Mouse (Mus musculus): Measurements from ENCODE around the gene Manbal. TPM values are rescaled to one million over a fixed set of nuclear protein-coding genes. Genes with fewer than 3 reads are reported as not detected.
"Not testable (repeated sequence)": the region's sequence is repeated elsewhere in the genome, so short reads cannot be mapped to it uniquely, and the experiment has no call there.

Gene Manbal
- total RNA-seq, 4 experiments from 2014 or later: 16.4 to 18.4 (median 17.4) TPM

DNA sequence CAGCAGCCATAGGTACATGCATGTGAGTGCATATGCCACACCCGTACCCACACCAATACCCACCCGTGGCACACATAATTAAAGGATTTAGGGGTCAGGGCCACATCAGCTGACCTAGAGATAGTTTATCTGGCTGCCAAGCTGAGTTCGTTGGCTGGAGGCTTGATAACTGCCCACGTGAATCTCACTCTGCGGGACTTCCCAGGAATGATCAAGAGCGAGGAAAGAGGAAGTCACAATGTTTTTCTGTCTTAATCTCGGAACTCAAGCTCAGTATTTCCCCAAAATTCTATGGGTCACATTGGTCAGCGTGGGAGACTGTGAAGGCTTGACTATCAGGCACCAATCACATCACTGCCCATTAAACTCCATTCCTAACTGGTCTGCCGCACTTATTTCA lies 632 bp upstream of the Manbal start:
- no peak for DNase-seq (ENCODE audit: low spot score in 2 of 2)

DNA sequence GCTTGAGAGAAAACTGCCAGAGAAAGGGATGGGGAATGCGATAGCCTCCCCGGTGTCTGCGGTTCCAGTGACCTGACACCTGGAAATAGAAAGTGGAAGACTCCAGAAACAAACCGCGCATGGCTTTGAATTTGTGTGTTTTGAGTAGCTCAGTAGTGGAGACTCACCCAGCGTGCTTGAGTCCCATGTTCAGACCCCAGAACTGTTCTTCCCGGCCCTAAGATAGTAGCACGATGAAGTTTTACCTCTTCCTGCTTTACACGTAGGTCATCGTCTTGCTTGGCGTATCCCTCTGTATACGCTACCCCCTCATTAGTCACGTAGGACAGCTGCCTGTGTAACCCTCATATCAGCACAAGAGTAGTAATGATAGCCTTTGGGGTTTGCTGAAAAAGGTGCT lies 597 bp downstream of the Manbal start:
- DNase-seq (ENCODE audit: low spot score in 2 of 2): no peak

DNA sequence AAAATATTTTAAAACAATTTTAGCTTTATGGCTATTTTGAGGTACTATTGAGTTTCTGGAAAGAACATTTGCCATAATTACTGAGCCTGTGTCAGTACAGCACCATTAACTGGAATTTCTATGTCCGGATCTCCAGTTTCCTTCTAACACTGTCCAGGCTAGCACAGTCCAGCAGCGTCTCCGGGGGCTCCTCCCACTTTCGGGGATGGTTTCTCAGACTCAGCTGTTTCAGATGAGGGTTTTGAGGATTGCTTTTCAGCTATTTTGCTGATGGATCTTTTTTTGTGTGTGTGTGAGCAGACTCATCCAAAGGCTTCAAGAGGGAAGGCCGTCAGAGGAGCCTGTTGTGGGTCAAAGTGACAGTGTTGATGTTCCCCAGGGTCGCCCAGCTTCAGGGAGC lies 4.3 kb downstream of the Manbal start:
- DNase-seq (ENCODE audit: low spot score in 2 of 2): no peak

DNA sequence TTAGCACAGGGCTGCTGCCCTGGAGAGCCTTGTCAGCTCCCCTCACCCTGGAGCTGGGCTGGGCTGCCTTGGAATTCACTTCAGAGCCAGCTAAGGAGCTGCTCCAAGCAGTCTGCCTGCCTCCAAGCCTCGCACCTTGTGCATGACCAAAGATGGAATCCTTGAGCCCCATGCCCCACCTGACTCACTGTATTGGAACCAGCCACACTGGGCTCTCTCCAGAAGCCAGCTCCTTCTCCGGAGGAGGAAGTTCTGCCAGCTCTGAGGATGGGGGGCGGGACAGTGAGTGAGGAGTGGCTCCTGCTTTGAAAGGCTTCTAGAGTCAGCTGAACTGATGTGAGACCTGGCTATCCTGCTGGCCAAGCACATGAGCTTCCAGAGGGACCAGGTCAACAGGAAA lies 6.3 kb downstream of the Manbal start:
- peak; percentile 11 to 57 for DNase-seq (ENCODE audit: low spot score in 2 of 2)

DNA sequence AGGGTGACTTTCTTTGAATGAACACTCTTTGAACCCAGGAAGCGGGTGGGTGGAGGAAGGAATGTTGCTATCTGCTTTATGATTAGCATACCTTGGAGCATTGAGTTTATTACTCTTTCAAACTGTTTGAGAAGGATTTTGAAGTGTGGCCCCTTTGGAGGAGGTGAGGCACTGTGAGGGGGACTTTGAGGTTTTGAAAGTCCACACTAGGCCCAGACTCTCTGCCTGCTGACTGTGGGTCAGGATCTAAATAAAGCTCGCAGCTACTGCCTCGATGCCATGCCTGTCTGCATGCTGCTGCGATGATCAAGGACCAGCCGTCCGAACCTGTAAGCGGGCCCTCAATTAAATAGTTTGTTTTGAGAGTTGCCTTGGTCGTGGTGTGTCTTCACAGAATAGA lies 7.7 kb downstream of the Manbal start:
- DNase-seq (ENCODE audit: low spot score in 2 of 2): no peak

DNA sequence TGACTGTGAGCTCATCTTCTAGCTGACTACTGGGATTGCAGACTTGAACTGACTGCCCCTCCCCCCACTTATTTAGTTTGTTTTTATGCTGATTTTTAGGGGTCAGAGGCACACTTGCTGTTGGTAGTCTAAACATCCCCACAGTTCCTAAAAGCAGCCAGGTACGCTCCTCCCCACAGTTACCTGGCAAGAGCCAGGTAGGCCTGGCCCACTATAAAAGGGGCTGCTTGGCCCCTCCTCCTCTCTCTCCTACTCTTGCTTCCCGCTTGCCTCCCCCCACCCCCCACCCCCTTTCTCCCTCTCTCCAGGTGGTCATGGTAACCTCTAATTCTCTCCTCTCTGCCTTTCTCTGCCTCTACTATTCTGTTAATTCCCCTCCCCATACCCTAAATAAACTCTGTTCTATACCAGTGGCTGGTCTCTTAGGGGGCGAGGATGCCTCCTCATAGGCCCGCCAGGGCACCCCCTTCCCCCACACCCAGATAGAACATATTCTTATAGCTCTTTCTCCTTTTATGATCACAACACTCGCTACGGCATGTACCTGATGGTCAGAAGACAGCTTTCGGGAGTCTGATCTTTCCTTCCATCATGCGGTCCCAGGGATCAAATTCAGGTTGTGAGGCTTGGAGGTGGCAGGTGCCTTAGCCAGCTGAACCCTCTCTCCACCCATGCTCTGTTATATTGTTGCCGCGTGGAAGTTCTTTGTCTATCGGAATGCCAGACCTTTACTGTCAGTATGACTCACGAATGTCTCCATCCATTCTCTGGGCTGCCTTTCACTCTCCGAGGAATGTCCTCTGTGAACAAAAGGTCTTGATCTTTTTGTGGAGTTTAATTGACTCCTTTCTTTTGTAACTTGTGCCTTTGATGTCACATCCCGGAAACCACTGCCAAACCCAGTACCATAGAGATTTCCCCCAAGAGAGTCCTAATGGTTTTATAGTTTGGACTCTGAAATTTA lies 8.7 kb downstream of the Manbal start:
- DNase-seq (ENCODE audit: low spot score in 2 of 2): no peak

DNA sequence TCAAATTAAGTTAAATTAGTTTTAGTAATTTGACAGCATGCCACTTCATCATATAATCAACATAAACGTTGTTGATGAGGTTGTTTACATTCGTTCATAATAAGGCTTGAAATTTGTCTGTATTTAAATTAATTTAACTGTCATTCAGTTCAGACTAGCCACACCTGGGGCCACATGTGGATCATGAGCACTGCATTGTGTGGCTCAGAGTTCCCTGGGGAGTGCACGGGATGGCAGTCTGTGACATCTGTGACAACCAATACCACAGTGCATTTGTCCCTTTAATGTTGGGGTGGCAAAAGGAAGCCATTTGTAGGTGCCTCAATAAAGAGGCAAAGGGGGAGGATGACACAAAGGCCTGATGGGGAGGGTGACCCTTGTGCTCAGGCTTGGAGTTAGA lies 9.6 kb downstream of the Manbal start:
- no peak for DNase-seq (ENCODE audit: low spot score in 2 of 2)

DNA sequence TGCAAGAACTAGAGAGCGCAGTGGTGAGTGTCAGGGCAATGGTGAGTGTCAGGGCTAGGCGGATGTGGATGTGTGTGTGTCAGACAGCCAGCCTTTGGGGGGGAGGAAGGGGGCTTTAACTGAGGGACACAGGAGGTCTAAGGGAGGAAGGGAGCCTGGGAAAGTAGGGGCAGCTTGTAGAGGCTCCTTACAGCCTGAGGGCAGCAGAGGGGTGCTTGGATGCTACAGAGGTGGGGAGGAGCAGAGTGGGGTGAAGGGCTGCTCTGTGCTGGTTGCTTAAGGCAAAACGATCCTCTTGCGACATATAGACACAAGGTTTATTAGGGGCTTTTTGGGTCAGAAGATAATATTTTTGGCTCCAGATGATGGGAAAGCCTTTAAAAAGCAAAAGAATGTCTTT lies 17.4 kb downstream of the Manbal start:
- DNase-seq (ENCODE audit: low spot score in 2 of 2): no peak

DNA sequence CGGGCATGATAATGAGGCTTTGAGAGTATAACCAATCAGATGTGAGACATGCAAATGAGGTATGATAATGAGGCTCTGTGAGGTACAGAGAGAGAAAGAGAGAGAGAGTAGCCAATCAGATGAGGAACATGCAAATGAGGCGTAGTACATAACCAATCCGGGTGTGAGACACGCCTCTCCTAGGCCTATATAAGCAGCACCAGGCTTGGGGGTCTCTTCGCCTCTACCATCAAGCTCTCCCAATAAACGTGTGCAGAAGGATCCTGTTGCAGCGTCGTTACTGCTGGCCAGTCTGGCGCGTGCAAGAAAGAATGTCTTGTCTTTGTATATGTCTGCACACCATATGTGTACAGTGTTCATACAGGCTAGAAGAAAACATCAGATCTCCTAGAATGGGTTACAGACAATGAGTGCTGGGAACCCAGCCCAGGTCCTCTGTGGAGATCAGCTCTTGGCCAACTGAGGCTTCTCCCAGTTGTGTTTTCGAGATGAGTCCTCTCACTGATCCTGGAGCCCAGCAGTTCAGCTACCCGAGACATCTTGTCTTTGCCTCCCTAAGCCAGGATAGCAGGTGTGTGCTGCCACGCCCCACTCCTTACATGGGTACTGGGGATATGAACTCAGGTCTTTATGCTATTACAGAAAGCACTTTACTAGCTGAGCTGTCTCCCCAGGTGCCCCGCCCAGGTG lies 21.7 kb downstream of the Manbal start:
- not testable (repeated sequence) for DNase-seq (ENCODE audit: low spot score in 2 of 2)

DNA sequence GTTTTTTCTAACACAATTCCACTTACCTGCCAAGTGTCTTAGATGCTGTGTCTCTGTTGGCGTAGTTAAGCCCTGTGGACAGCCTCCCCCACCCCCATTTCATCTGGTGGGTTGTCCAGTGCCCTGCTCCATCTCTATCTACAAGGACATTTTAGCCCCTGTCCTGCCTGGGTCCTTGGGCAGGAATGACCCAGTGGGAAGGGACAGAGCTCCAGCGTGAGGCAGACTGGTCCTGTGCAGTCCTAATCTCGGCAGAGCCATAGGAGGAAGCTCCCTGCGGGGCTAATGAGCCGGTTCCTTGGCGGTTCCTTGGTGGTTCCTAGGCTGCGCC lies 22.2 kb downstream of the Manbal start:
- DNase-seq (ENCODE audit: low spot score in 2 of 2): no peak

DNA sequence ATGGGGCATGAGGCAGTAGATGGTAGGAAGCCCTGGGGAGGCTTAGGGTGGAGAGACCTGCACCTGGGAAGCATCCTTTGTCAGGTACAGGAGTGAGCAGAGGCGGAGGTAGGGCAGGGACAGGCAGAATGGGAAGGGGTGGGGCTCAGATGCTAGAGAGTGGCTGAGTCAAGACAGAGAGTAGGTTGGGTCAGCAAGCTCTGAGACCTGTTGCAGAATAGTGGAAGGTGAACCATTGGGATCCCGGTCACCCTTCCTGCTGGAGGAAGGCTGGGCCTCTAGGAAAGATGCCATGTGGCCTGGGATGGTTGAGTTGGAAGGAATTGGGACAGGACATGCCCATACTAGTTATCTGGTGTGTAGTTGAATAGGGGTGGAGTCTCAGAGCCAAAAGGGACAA lies 24.9 kb downstream of the Manbal start:
- DNase-seq (ENCODE audit: low spot score in 2 of 2): no peak

DNA sequence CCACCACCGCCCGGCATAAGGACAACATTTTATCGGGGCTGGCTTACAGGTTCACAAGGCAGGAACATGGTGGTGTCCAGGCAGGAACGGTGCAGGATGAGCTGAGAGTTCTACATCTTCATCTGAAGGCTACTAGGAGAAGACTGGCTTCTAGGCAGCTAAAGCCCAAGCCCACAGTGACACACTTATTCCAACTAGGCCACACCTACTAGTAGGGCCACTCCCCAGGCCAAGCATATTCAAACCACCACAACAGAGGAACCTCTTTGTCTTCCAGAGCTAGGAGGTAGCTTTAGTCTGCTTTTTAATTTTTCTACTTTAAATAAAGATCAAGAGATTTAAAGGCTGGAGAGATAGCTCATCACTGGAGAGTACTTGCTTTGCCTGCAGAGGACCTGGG lies 26.2 kb downstream of the Manbal start:
- DNase-seq (ENCODE audit: low spot score in 2 of 2): no peak

DNA sequence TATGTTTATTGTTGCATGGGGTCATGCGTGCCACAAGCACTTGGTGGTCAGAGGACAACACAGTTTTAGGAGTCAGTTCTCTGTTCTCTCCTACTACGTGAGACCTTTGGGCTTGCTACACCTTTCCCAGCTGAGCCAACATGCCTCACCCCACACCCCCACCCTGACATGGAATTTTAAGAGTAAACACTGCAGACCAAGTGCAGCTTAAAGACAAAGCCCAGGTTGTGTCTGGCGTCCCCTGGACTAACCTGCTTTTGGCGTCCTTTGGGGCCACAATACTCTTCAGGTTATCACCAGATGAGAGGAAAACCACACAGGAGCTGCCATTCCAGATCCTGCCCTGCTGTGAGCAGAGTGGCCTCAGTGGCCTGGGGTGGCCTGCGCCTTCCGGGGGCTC lies 27.5 kb downstream of the Manbal start:
- DNase-seq (ENCODE audit: low spot score in 2 of 2): no peak

DNA sequence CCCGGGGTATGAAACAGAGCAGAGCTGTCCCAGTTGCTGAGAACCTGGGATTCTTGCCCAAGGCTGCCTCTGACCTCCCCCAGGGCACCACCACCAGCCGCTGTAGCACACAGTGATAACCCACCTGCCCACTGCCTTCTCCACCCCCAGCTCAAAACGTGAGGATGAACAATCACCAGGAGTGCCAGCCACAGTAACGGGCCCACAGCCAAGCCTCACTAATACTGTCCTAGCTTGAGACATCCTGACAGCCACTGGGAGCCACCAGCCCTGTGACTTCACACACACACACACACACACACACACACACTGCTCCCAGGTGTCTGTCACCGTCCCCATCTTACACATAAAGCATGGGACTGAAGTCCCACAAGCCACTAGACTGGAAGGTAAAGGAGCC lies 28.0 kb downstream of the Manbal start:
- DNase-seq (ENCODE audit: low spot score in 2 of 2): no peak

DNA sequence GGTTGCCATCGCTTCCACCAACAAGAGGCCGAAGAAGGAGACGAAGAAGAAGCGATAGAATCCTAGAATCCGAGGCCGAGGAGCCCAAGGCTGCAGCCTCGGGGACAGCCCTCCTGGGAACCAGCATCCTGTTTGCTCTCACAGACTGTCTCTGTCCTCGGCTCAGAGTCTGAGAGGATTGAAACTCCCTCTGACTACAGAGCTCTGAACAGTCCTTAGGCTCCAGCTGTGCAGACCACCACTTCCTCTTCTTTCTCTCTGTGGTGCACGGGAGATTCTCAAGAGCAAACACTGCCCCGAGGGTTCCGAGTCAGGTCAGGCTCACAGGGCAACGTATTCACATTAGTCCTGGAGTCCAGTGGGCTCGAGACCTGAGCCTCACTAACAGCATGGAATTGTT lies 28.6 kb downstream of the Manbal start:
- DNase-seq (ENCODE audit: low spot score in 2 of 2): no peak

DNA sequence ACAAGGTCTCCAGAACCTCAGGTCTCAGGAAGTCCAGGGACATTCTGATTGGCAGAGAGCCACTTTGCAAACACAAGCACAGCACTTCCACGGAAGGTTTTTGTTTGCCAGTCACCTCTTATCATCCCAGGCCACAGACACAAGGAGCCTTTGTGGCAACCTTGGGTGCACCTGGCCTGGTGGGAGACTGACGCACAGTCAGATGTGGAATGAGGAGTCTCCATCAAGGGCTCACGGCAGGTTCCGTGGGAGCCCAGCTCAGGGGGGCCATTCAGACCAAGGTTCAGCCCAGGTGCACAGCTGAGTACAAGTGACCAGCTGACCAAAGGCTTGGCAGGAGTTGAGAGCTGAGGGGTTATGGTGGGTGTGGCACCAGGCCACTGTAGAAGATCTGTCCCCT lies 30.0 kb downstream of the Manbal start:
- no peak for DNase-seq (ENCODE audit: low spot score in 2 of 2)

DNA sequence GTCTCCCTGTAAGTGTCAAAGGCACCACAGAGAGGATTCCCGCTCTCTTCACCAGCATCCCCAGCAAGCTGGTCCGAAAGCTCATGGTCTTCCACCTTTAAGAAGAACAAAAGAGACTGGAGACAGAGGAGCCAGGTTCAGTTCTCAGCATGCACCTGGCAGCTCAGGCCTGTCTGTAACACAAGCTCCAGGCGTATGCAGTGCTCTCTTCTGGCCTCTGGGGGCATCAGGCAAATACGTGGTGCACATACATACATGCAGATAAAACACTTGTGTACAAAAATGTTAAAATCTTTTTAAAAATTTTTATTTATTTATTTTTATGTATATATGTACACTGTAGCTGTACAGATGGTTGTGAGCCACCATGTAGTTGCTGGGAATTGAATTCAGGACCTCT lies 31.1 kb downstream of the Manbal start:
- no peak for DNase-seq (ENCODE audit: low spot score in 2 of 2)

DNA sequence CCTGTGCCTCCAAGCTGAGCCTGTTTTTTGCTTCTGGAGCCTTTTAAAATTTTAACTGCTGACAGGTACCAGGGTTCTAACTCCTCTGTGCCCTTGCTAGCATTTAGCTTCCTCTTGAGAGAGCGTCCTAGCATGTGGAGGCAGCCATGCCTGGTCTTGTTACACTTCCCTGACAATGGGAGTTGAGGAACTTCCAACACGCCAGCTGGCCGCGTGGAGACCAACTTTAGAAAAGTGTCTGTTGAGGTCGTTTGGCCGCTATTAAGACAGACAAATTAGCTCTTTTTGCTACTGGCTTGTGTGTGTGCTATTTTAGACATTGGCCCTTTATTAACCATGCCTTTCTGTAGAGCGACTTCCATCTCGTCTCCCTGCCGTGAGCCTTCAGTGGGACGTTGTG lies 32.4 kb downstream of the Manbal start:
- no peak for DNase-seq (ENCODE audit: low spot score in 2 of 2)

DNA sequence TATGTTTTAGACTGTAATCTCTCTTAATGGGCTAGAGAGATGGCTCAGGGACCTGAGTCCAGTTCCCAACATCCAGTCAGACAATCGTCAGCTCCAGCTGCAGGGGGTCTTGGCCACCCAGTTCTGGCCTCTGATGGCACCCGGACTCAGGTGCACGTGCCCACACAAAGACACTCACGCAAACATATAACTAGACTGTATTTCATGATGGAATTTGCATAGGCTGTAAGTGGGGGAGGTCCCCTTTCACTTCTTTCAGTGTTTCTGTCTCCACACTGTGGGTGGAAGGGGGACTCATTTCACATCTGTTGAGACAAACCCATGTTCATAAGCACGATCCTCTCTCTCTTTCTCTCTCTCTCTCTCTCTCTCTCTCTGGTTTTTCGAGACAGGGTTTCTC lies 33.1 kb downstream of the Manbal start:
- DNase-seq (ENCODE audit: low spot score in 2 of 2): no peak

DNA sequence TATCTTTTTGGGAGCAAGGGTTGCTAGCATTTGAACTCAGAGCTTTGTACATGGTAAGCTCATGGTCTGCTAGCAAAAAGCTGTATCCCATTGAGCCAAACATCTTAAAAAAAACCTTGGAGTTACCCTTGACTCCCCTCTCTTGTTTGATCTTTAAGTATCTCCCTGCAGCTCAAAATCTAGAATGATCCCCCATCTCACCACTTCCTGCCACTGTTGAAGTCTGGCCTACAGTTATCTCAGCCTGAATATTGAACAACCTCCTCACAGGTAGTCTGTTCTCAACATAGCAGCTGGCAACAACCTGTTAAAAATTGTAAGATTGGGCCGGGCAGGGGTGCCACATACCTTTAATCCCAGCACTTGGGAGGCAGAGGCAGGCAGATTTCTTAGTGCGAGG lies 33.9 kb downstream of the Manbal start:
- no peak for DNase-seq (ENCODE audit: low spot score in 2 of 2)

DNA sequence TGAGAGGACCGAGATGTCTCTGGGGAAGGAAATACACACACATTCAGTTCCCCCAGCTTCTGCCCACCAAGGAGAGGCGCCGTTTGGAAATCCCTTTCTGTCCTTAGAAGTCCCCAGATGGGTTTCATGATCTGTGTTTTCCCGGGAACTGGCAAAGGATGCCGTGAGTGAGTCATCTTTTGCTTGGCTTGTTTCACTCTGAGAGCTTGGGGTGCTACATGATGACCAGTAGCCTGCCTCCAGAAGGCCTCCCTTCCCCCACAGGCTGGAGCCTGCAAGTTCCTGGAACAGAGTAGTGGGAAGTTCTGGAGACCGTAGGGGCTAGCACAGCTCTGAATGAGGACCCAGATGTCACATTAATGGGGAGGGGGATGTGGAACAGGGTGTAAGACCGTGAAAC lies 40.2 kb downstream of the Manbal start:
- DNase-seq (ENCODE audit: low spot score in 2 of 2): peak; percentile 57 to 68

DNA sequence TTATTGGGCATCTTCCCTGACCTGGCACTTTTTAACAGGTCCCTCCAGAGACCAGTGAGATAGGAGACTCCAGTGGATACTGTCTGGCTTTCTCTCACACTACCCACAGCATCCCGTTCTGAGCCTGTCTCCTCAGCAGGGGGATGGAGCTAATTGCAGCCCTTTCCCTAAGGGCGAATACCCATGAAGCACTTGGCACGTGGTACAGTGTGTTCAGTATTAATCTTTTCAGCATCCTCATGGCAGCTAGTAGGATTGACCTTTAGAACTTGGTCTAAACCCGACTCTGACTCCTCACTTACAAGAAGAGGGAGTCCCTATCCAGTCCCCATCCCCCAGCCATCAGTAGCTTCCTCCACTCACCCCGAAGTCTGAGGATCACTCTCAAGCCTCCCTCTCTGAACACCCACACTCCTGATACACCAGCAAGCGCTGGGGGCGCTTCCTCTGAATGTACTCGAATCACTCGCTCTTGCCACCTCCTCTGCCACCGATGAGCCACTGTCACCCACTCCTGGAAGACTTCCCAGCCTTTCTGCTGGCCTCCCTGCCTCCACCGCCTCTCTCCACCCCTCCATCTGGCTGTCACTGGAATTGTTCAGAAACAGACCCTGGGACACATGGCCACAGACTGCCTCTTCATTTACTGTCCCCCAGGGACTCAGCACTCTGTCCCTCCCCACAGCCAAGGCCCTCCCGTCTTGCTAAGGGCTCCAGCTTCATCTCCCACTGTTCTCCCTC lies 42.6 kb downstream of the Manbal start:
- no peak for DNase-seq (ENCODE audit: low spot score in 2 of 2)
